Mouse (Mus musculus): ENCODE data around the gene Stt3b. TPM values are rescaled to one million over a fixed set of nuclear protein-coding genes. Genes with fewer than 3 reads are reported as not detected.

The Stt3b gene
- polyA plus RNA-seq, 1 experiment from 2014 or later = 116 TPM

DNA sequence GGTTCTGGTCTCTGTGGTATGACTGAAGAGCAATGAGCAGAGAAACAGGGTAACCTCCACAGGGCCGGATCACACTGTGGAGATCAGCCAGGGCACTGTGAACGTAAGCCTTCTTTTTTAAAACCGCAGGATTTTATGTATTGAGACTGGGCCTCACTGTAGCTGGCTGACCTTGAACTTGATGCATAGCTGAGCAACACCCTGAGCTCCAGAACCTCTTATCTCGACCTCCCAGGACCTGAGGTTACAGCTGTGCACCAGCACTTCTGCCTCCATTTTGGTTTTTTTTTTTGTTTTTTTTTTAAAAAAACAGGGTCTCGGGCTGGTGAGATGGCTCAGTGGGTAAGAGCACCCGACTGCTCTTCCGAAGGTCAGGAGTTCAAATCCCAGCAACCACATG, 100.5 kb downstream of the Stt3b start:
- no peak for DNase-seq (ENCODE audit: low spot score)
- Histone ChIP-seq H3K4me1 (ENCODE audit: control insufficient read depth, insufficient read depth, low read length) (peaks cover 3% of the 10 kb centered on the region; the same call in 1 of the 2 replicates), H3K9me3 (ENCODE audit: control insufficient read depth, low read length) (no peaks in the 10 kb centered on the region), H3K27me3 (replicated peaks; ENCODE audit: control insufficient read depth, insufficient read depth, low read length) (no peaks in the 10 kb centered on the region), H3K4me2 (ENCODE audit: low read depth, low read length) (no peak overlapping the region), H3K9ac (ENCODE audit: low read depth, low read length) (no peak overlapping the region), H3K4me3 (ENCODE audit: low read depth, low read length) (no peak overlapping the region), H3K36me3 (ENCODE audit: control insufficient read depth, insufficient read depth, low read length) (no peaks in the 10 kb centered on the region), H3K27ac (replicated peaks; ENCODE audit: low read depth, low read length) (no peak overlapping the region)
- no peak for ATAC-seq (ENCODE audit: low read depth)
- WGBS = 89% methylated on average over 7 of the region's 7 CpGs

GRCm38 (mm10) chr9:115206219-115206618, 104.0 kb downstream of the Stt3b start:
- Histone ChIP-seq H3K4me2 (ENCODE audit: low read depth, low read length) (no peak overlapping the region), H3K9me3 (ENCODE audit: control insufficient read depth, low read length) (no peaks in the 10 kb centered on the region), H3K4me3 (ENCODE audit: low read depth, low read length) (no peak overlapping the region), H3K9ac (ENCODE audit: low read depth, low read length) (no peak overlapping the region), H3K4me1 (ENCODE audit: control insufficient read depth, insufficient read depth, low read length) (peaks cover 3% of the 10 kb centered on the region; the same call in 1 of the 2 replicates), H3K36me3 (ENCODE audit: control insufficient read depth, insufficient read depth, low read length) (no peaks in the 10 kb centered on the region), H3K27ac (replicated peaks; ENCODE audit: low read depth, low read length) (no peak overlapping the region), H3K27me3 (replicated peaks; ENCODE audit: control insufficient read depth, insufficient read depth, low read length) (no peaks in the 10 kb centered on the region)
- WGBS = 59% methylated on average over 5 of the region's 5 CpGs
- DNase-seq (ENCODE audit: low spot score) (peak; percentile 36), ATAC-seq (ENCODE audit: low read depth) (0 out of 2 replicates have a peak, but pooled peaks have one; percentile 27)

GRCm38 (mm10) chr9:115205491-115205890, 104.7 kb downstream of the Stt3b start:
- Histone ChIP-seq H3K36me3 (ENCODE audit: control insufficient read depth, insufficient read depth, low read length) (no peaks in the 10 kb centered on the region), H3K9ac (ENCODE audit: low read depth, low read length) (no peak overlapping the region), H3K9me3 (ENCODE audit: control insufficient read depth, low read length) (no peaks in the 10 kb centered on the region), H3K4me3 (ENCODE audit: low read depth, low read length) (no peak overlapping the region), H3K4me2 (ENCODE audit: low read depth, low read length) (peak overlapping the region; percentile 14), H3K27ac (replicated peaks; ENCODE audit: low read depth, low read length) (no peak overlapping the region), H3K4me1 (ENCODE audit: control insufficient read depth, insufficient read depth, low read length) (peaks cover 3% of the 10 kb centered on the region; the same call in 1 of the 2 replicates), H3K27me3 (replicated peaks; ENCODE audit: control insufficient read depth, insufficient read depth, low read length) (no peaks in the 10 kb centered on the region)
- peak; percentile 56 for DNase-seq (ENCODE audit: low spot score)
- WGBS = 11% methylated on average over 6 of the region's 6 CpGs
- peak; percentile 71 for ATAC-seq (ENCODE audit: low read depth)

DNA sequence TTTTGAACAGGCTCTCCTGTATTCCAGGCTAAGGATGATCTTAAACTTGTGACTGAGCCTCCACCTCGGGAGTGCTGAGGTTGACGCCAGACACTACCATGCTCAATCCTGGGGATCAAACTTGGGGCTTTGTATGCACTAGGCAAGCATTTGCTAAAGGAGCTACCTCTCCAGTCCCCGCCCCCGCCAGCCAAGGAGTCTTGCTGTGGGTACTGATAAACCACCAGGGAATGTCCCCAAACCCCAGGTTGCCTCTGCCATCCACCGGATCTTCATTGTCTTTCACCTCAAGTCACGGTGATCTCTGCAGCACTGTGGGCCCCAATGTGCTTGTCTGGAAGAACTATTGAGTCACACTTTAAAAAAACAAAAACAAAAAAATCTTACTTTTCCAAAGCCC, 107.1 kb downstream of the Stt3b start:
- ATAC-seq (ENCODE audit: low read depth) (no peak), DNase-seq (ENCODE audit: low spot score) (no peak)
- Histone ChIP-seq H3K9ac (ENCODE audit: low read depth, low read length) (no peak overlapping the region), H3K4me2 (ENCODE audit: low read depth, low read length) (no peak overlapping the region), H3K27ac (replicated peaks; ENCODE audit: low read depth, low read length) (no peak overlapping the region), H3K27me3 (replicated peaks; ENCODE audit: control insufficient read depth, insufficient read depth, low read length) (no peaks in the 10 kb centered on the region), H3K4me3 (ENCODE audit: low read depth, low read length) (no peak overlapping the region), H3K9me3 (ENCODE audit: control insufficient read depth, low read length) (no peaks in the 10 kb centered on the region), H3K36me3 (ENCODE audit: control insufficient read depth, insufficient read depth, low read length) (no peaks in the 10 kb centered on the region), H3K4me1 (ENCODE audit: control insufficient read depth, insufficient read depth, low read length) (peaks cover 3% of the 10 kb centered on the region; the same call in 1 of the 2 replicates)
- 49% methylated on average over 6 of the region's 6 CpGs for WGBS

DNA sequence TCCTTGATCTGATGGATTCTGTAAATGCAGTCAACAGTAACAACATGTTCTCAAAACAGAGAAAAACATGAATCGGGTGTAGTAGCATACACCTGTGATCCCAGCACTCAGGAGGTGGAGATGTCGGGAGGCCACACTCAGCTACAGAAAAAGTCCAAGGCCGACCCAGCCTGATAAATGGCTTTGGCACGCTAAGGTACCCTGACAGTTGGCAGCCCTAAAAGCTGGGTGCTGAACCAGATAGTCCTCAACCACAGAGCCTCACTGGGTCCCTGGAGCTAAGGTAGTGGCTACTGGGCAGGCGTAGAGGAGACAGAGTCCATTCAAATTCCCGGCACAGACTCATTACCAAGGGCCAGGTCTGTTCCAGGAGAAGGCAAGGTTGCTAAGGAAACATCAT, 109.0 kb downstream of the Stt3b start:
- peaks cover 9% of the 10 kb centered on the region; the same call in 1 of the 2 replicates for H3K4me1 ChIP-seq (ENCODE audit: control insufficient read depth, insufficient read depth, low read length)
- H3K36me3 ChIP-seq (ENCODE audit: control insufficient read depth, insufficient read depth, low read length) = no peaks in the 10 kb centered on the region
- no peak for DNase-seq (ENCODE audit: low spot score)
- 88% methylated on average over 6 of the region's 6 CpGs for WGBS
- no peaks in the 10 kb centered on the region for H3K27me3 ChIP-seq (replicated peaks; ENCODE audit: control insufficient read depth, insufficient read depth, low read length)
- H3K9ac ChIP-seq (ENCODE audit: low read depth, low read length) = no peak overlapping the region
- no peaks in the 10 kb centered on the region for H3K9me3 ChIP-seq (ENCODE audit: control insufficient read depth, low read length)
- no peak overlapping the region for H3K4me2 ChIP-seq (ENCODE audit: low read depth, low read length)
- ATAC-seq (ENCODE audit: low read depth) = no peak
- no peak overlapping the region for H3K4me3 ChIP-seq (ENCODE audit: low read depth, low read length)
- no peak overlapping the region for H3K27ac ChIP-seq (replicated peaks; ENCODE audit: low read depth, low read length)

- no peak overlapping the region for H3K4me2 ChIP-seq (ENCODE audit: low read depth, low read length)
- H3K27ac ChIP-seq (replicated peaks; ENCODE audit: low read depth, low read length) = no peak overlapping the region
- 88% methylated on average over 15 of the region's 15 CpGs for WGBS
- H3K9me3 ChIP-seq (ENCODE audit: control insufficient read depth, low read length) = no peaks in the 10 kb centered on the region
- DNase-seq (ENCODE audit: low spot score) = no peak
- no peak for ATAC-seq (ENCODE audit: low read depth)
- H3K9ac ChIP-seq (ENCODE audit: low read depth, low read length) = no peak overlapping the region
- no peak overlapping the region for H3K4me3 ChIP-seq (ENCODE audit: low read depth, low read length)
- H3K36me3 ChIP-seq (ENCODE audit: control insufficient read depth, insufficient read depth, low read length) = no peaks in the 10 kb centered on the region
- H3K27me3 ChIP-seq (replicated peaks; ENCODE audit: control insufficient read depth, insufficient read depth, low read length) = no peaks in the 10 kb centered on the region
- 0 out of 2 replicates have a peak, but pooled peaks cover 7% of the 10 kb centered on the region for H3K4me1 ChIP-seq (ENCODE audit: control insufficient read depth, insufficient read depth, low read length)
Measured at GRCm38 (mm10) chr9:115200166-115200862, 109.9 kb downstream of the Stt3b start.

- Histone ChIP-seq H3K36me3 (ENCODE audit: control insufficient read depth, insufficient read depth, low read length) (no peaks in the 10 kb centered on the region), H3K27ac (replicated peaks; ENCODE audit: low read depth, low read length) (no peak overlapping the region), H3K9ac (ENCODE audit: low read depth, low read length) (no peak overlapping the region), H3K4me2 (ENCODE audit: low read depth, low read length) (no peak overlapping the region), H3K4me3 (ENCODE audit: low read depth, low read length) (no peak overlapping the region), H3K4me1 (ENCODE audit: control insufficient read depth, insufficient read depth, low read length) (0 out of 2 replicates have a peak, but pooled peaks cover 7% of the 10 kb centered on the region), H3K27me3 (replicated peaks; ENCODE audit: control insufficient read depth, insufficient read depth, low read length) (no peaks in the 10 kb centered on the region), H3K9me3 (ENCODE audit: control insufficient read depth, low read length) (no peaks in the 10 kb centered on the region)
- 45% methylated on average over 6 of the region's 7 CpGs for WGBS
- ATAC-seq (ENCODE audit: low read depth) = no peak
- no peak for DNase-seq (ENCODE audit: low spot score)
Measured at GRCm38 (mm10) chr9:115197082-115197481, 113.1 kb downstream of the Stt3b start.

DNA sequence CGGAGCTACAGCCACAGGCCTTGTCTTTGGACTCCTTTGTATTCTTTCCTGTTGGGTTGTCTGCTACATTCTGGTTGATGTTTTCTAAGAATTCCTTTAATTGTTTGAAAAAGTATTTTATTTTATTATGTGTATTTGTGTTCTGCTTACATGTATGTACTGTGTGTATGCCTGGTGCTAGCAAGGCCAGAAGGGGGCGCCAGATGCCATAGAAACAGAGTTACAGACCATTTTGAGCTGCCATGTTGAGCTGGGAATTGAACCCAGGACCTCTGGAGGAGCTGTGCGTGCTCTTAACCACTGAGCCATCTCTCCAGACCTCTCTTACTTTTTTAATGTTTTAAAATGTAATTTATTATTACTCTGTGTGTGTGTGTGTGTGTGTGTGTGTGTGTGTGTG, 117.3 kb downstream of the Stt3b start:
- 0 out of 2 replicates have a peak, but pooled peaks cover 7% of the 10 kb centered on the region for H3K4me1 ChIP-seq (ENCODE audit: control insufficient read depth, insufficient read depth, low read length)
- no peak overlapping the region for H3K27ac ChIP-seq (replicated peaks; ENCODE audit: low read depth, low read length)
- H3K4me3 ChIP-seq (ENCODE audit: low read depth, low read length) = no peak overlapping the region
- 84% methylated on average over 3 of the region's 3 CpGs for WGBS
- no peak overlapping the region for H3K9ac ChIP-seq (ENCODE audit: low read depth, low read length)
- no peak for DNase-seq (ENCODE audit: low spot score)
- no peaks in the 10 kb centered on the region for H3K36me3 ChIP-seq (ENCODE audit: control insufficient read depth, insufficient read depth, low read length)
- no peaks in the 10 kb centered on the region for H3K27me3 ChIP-seq (replicated peaks; ENCODE audit: control insufficient read depth, insufficient read depth, low read length)
- H3K9me3 ChIP-seq (ENCODE audit: control insufficient read depth, low read length) = no peaks in the 10 kb centered on the region
- no peak for ATAC-seq (ENCODE audit: low read depth)
- H3K4me2 ChIP-seq (ENCODE audit: low read depth, low read length) = no peak overlapping the region
